Mouse (Mus musculus): ENCODE data around the gene Fam149a.

DNA sequence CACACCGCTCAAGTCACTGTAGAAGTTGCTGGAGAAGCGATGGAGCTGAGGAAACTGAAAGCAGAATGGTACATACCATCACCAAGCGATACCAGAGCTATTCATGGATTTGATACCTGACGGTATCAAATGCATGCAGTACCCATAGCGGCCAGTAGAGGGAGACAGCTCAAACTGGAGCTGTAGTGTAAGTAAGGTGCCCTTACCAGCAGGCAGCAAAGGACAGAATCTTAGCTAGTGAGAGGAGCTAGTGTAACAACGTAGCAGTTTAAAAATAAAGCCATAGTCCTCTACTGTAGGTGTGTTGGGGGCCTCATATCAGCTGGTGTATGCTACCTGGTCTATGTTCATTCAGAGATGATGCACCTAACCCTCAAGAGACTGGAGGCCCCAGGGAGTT, 37.1 kb downstream of the Fam149a start:
- TF ChIP-seq GATA1 (IDR thresholded peaks at IDR 0.05; ENCODE audit: low read length) (no peak), TAL1 (IDR thresholded peaks at IDR 0.05; ENCODE audit: low read length) (no peak)

Measured in erythroblast, embryonic 14.5 days (primary cell).